Mouse (Mus musculus): ENCODE results near the gene Dnm3. TPM values are rescaled to one million over a fixed set of nuclear protein-coding genes. Genes with fewer than 3 reads are reported as not detected.

Dnm3 gene
- polyA plus RNA-seq, 1 experiment from 2014 or later, result 5.2 TPM

GRCm38 (mm10) chr1:161983979-161984566 lies 493.8 kb downstream of the Dnm3 start:
- Histone ChIP-seq H3K4me1 (ENCODE audit: control insufficient read depth, insufficient read depth, low read length) (no peaks in the 10 kb centered on the region), H3K9me3 (ENCODE audit: control insufficient read depth, low read length) (no peaks in the 10 kb centered on the region), H3K27me3 (replicated peaks; ENCODE audit: control insufficient read depth, insufficient read depth, low read length) (no peaks in the 10 kb centered on the region), H3K27ac (ENCODE audit: low read length) (no peak overlapping the region), H3K4me3 (ENCODE audit: low read length) (no peak overlapping the region), H3K9ac (ENCODE audit: low read depth, low read length) (no peak overlapping the region), H3K36me3 (ENCODE audit: control insufficient read depth, insufficient read depth, low read length) (no peaks in the 10 kb centered on the region), H3K4me2 (ENCODE audit: low read depth, low read length) (no peak overlapping the region)
- ATAC-seq, result no peak
- 34% methylated on average over 4 of the region's 4 CpGs for WGBS

- Histone ChIP-seq H3K9ac (ENCODE audit: low read depth, low read length) (no peak overlapping the region), H3K4me2 (ENCODE audit: low read depth, low read length) (no peak overlapping the region), H3K4me3 (ENCODE audit: low read length) (no peak overlapping the region), H3K9me3 (ENCODE audit: control insufficient read depth, low read length) (no peaks in the 10 kb centered on the region), H3K27ac (ENCODE audit: low read length) (no peak overlapping the region), H3K4me1 (ENCODE audit: control insufficient read depth, insufficient read depth, low read length) (no peaks in the 10 kb centered on the region), H3K27me3 (replicated peaks; ENCODE audit: control insufficient read depth, insufficient read depth, low read length) (no peaks in the 10 kb centered on the region), H3K36me3 (ENCODE audit: control insufficient read depth, insufficient read depth, low read length) (no peaks in the 10 kb centered on the region)
- ATAC-seq, result no peak
- WGBS, result 63% methylated on average over 6 of the region's 6 CpGs
These were observed 494.4 kb downstream of the Dnm3 start for GRCm38 (mm10) chr1:161983451-161983850.

GRCm38 (mm10) chr1:161980626-161981298 lies 497.1 kb downstream of the Dnm3 start:
- peaks cover 6% of the 10 kb centered on the region for H3K4me1 ChIP-seq (ENCODE audit: control insufficient read depth, insufficient read depth, low read length)
- no peak overlapping the region for H3K27ac ChIP-seq (ENCODE audit: low read length)
- no peak overlapping the region for H3K4me3 ChIP-seq (ENCODE audit: low read length)
- H3K9me3 ChIP-seq (ENCODE audit: control insufficient read depth, low read length), result no peaks in the 10 kb centered on the region
- 77% methylated on average over 9 of the region's 9 CpGs for WGBS
- no peaks in the 10 kb centered on the region for H3K27me3 ChIP-seq (replicated peaks; ENCODE audit: control insufficient read depth, insufficient read depth, low read length)
- no peak overlapping the region for H3K4me2 ChIP-seq (ENCODE audit: low read depth, low read length)
- H3K36me3 ChIP-seq (ENCODE audit: control insufficient read depth, insufficient read depth, low read length), result no peaks in the 10 kb centered on the region
- H3K9ac ChIP-seq (ENCODE audit: low read depth, low read length), result no peak overlapping the region
- ATAC-seq, result no peak

- H3K27ac ChIP-seq (ENCODE audit: low read length), result no peak overlapping the region
- WGBS, result 82% methylated on average over 2 of the region's 2 CpGs
- H3K4me2 ChIP-seq (ENCODE audit: low read depth, low read length), result no peak overlapping the region
- no peaks in the 10 kb centered on the region for H3K36me3 ChIP-seq (ENCODE audit: control insufficient read depth, insufficient read depth, low read length)
- no peaks in the 10 kb centered on the region for H3K27me3 ChIP-seq (replicated peaks; ENCODE audit: control insufficient read depth, insufficient read depth, low read length)
- no peak overlapping the region for H3K4me3 ChIP-seq (ENCODE audit: low read length)
- no peaks in the 10 kb centered on the region for H3K9me3 ChIP-seq (ENCODE audit: control insufficient read depth, low read length)
- H3K4me1 ChIP-seq (ENCODE audit: control insufficient read depth, insufficient read depth, low read length), result peaks cover 7% of the 10 kb centered on the region
- H3K9ac ChIP-seq (ENCODE audit: low read depth, low read length), result no peak overlapping the region
- ATAC-seq, result no peak
These were observed 497.8 kb downstream of the Dnm3 start for GRCm38 (mm10) chr1:161980046-161980445.

GRCm38 (mm10) chr1:161979536-161979935 lies 498.3 kb downstream of the Dnm3 start, which contains the start of gene 4930558K02Rik:
4930558K02Rik (minus strand) TSS chr1:161979636.
- Histone ChIP-seq H3K4me1 (ENCODE audit: control insufficient read depth, insufficient read depth, low read length) (peaks cover 7% of the 10 kb centered on the region), H3K9ac (ENCODE audit: low read depth, low read length) (no peak within 1 kb of the TSS), H3K27ac (ENCODE audit: low read length) (no peak within 1 kb of the TSS), H3K27me3 (replicated peaks; ENCODE audit: control insufficient read depth, insufficient read depth, low read length) (no peaks in the 10 kb centered on the region), H3K4me2 (ENCODE audit: low read depth, low read length) (no peak within 1 kb of the TSS), H3K9me3 (ENCODE audit: control insufficient read depth, low read length) (no peaks in the 10 kb centered on the region), H3K4me3 (ENCODE audit: low read length) (no peak within 1 kb of the TSS), H3K36me3 (ENCODE audit: control insufficient read depth, insufficient read depth, low read length) (no peaks in the 10 kb centered on the region)
- ATAC-seq, result no peak
- WGBS, result 83% methylated on average over 1 of the region's 1 CpGs

- H3K27me3 ChIP-seq (replicated peaks; ENCODE audit: control insufficient read depth, insufficient read depth, low read length), result no peaks in the 10 kb centered on the region
- no peaks in the 10 kb centered on the region for H3K9me3 ChIP-seq (ENCODE audit: control insufficient read depth, low read length)
- H3K27ac ChIP-seq (ENCODE audit: low read length), result no peak overlapping the region
- no peak overlapping the region for H3K9ac ChIP-seq (ENCODE audit: low read depth, low read length)
- ATAC-seq, result no peak
- 86% methylated on average over 5 of the region's 5 CpGs for WGBS
- H3K4me2 ChIP-seq (ENCODE audit: low read depth, low read length), result no peak overlapping the region
- H3K36me3 ChIP-seq (ENCODE audit: control insufficient read depth, insufficient read depth, low read length), result no peaks in the 10 kb centered on the region
- H3K4me3 ChIP-seq (ENCODE audit: low read length), result no peak overlapping the region
- peaks cover 7% of the 10 kb centered on the region for H3K4me1 ChIP-seq (ENCODE audit: control insufficient read depth, insufficient read depth, low read length)
These were observed 499.6 kb downstream of the Dnm3 start for GRCm38 (mm10) chr1:161978173-161978700.

- no peak overlapping the region for H3K9ac ChIP-seq (ENCODE audit: low read depth, low read length)
- H3K27me3 ChIP-seq (replicated peaks; ENCODE audit: control insufficient read depth, insufficient read depth, low read length), result no peaks in the 10 kb centered on the region
- H3K4me3 ChIP-seq (ENCODE audit: low read length), result no peak overlapping the region
- no peaks in the 10 kb centered on the region for H3K36me3 ChIP-seq (ENCODE audit: control insufficient read depth, insufficient read depth, low read length)
- H3K27ac ChIP-seq (ENCODE audit: low read length), result no peak overlapping the region
- ATAC-seq, result no peak
- WGBS, result 60% methylated on average over 4 of the region's 4 CpGs
- peaks cover 7% of the 10 kb centered on the region for H3K4me1 ChIP-seq (ENCODE audit: control insufficient read depth, insufficient read depth, low read length)
- no peaks in the 10 kb centered on the region for H3K9me3 ChIP-seq (ENCODE audit: control insufficient read depth, low read length)
- H3K4me2 ChIP-seq (ENCODE audit: low read depth, low read length), result no peak overlapping the region
These were observed 500.5 kb downstream of the Dnm3 start for GRCm38 (mm10) chr1:161977331-161977730.

GRCm38 (mm10) chr1:161976255-161977182 lies 501.3 kb downstream of the Dnm3 start:
- Histone ChIP-seq H3K9ac (ENCODE audit: low read depth, low read length) (no peak overlapping the region), H3K27me3 (replicated peaks; ENCODE audit: control insufficient read depth, insufficient read depth, low read length) (no peaks in the 10 kb centered on the region), H3K9me3 (ENCODE audit: control insufficient read depth, low read length) (no peaks in the 10 kb centered on the region), H3K4me1 (ENCODE audit: control insufficient read depth, insufficient read depth, low read length) (peaks cover 7% of the 10 kb centered on the region), H3K4me2 (ENCODE audit: low read depth, low read length) (no peak overlapping the region), H3K27ac (ENCODE audit: low read length) (no peak overlapping the region; the same call in 1 of the 2 replicates), H3K4me3 (ENCODE audit: low read length) (no peak overlapping the region), H3K36me3 (ENCODE audit: control insufficient read depth, insufficient read depth, low read length) (no peaks in the 10 kb centered on the region)
- ATAC-seq, result peak; percentile 76
- 48% methylated on average over 16 of the region's 16 CpGs for WGBS

GRCm38 (mm10) chr1:161972233-161972632 lies 505.6 kb downstream of the Dnm3 start:
- ATAC-seq, result no peak
- 90% methylated on average over 8 of the region's 8 CpGs for WGBS
- H3K9me3 ChIP-seq (ENCODE audit: control insufficient read depth, low read length), result no peaks in the 10 kb centered on the region
- no peak overlapping the region for H3K4me2 ChIP-seq (ENCODE audit: low read depth, low read length)
- peaks cover 18% of the 10 kb centered on the region for H3K4me1 ChIP-seq (ENCODE audit: control insufficient read depth, insufficient read depth, low read length)
- no peaks in the 10 kb centered on the region for H3K27me3 ChIP-seq (replicated peaks; ENCODE audit: control insufficient read depth, insufficient read depth, low read length)
- H3K9ac ChIP-seq (ENCODE audit: low read depth, low read length), result no peak overlapping the region
- H3K4me3 ChIP-seq (ENCODE audit: low read length), result no peak overlapping the region
- peaks cover 2% of the 10 kb centered on the region; the same call in 1 of the 2 replicates for H3K36me3 ChIP-seq (ENCODE audit: control insufficient read depth, insufficient read depth, low read length)
- no peak overlapping the region for H3K27ac ChIP-seq (ENCODE audit: low read length)

Measured in intestine, embryonic 16.5 days (tissue).